Mouse (Mus musculus) testis, postnatal 14 days (tissue): ENCODE results near the gene Ripply3.

Source experiments
- DNase-seq: peaks from one replicate; pipeline ENCODE4 v3.0.0; 2021; ENCODE audit warnings: low spot score

The Ripply3 gene

GRCm38 (mm10) chr16:94360578-94361350 is 32.5 kb downstream of the Ripply3 start:
- DNase-seq: no peak

GRCm38 (mm10) chr16:94362174-94362873 is 34.1 kb downstream of the Ripply3 start:
- DNase-seq: no peak

DNA sequence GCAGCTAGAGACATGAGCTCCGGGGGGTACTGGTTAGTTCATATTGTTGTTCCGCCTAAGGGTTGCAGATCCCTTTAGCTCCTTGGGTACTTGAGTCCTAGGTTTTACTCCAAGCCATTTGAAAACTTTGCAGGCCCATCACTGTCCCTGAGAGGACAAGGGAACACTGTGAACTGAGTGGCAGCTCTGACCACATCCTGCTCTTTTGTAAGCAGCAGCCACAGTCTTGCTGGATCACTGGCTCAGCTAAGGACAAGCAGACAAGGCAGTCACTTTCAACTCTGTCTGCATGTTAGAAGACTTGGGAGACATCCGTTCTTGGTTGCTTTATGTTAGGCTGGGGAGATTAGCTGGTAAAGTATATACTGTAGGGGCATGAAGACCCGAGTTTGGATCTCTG is 35.6 kb downstream of the Ripply3 start:
- DNase-seq: no peak

DNA sequence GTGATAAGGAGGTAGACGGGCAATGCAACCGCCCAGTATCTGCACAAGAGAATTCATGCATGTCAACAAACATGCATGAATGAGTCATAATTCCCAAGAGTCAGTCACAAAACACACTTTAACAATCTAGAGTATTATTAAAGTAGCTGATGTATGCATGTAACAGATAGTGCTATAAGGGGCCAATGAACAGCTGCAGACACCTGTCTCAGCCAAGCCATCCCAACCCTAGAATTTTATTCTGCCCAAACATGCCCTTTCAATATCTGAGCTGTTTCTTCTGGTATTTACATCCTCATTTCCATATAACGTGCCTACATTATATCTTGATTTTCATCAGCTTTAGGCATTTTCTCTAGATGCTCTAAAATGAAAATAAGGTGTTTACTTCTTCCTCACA is 37.2 kb downstream of the Ripply3 start:
- DNase-seq: no peak

- no peak for DNase-seq
Measured at GRCm38 (mm10) chr16:94369596-94370172, 41.5 kb downstream of the Ripply3 start.

- DNase-seq: peak; percentile 96
Measured at GRCm38 (mm10) chr16:94370173-94370914, 42.1 kb downstream of the Ripply3 start, which contains the start of gene Ttc3. Ttc3 (plus strand) TSS chr16:94370618.

- DNase-seq: peak; percentile 81
Measured at GRCm38 (mm10) chr16:94370915-94371300, 42.7 kb downstream of the Ripply3 start.

GRCm38 (mm10) chr16:94371301-94371931 is 43.2 kb downstream of the Ripply3 start, which contains the start of gene Pigp:
Pigp (minus strand) TSS chr16:94371842.
- peak; percentile 37 for DNase-seq

DNA sequence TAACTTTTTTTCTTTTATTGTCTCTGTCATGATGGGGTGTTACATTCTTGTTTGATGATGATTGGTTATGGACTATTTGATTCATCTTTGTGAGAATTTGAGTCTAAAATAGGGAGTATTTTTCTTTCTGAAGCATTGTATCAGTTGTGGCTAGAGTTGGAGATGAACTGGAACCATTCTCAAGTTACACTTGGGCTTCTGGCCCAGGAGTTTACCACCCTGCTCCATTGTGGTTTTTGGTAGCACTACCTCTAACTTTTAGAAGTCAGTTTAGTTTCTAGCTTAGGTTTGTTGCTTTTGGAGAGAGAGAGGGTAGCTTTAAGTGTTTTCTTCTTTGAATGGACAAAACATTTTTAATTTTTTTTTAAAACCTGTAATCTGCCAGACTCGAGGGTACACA is 51.2 kb downstream of the Ripply3 start:
- DNase-seq: no peak

DNA sequence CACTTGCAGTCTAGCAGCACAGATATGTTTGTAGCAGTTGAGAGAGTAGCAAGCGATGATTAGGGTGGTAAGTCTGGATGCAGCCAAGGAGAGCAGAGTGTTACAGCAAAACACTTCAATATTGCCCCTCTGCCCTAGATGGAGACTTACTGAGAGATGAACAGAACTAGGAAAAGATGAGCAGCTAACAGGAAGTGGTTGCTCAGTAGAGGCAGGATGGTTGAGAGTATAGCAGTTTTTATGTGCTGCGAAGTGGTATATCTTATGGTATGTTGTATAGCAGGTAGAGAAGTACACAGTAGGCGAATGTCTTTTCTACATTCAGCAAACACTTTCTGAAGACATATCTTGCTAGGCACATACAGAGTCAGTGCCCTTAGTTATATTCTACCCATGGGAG is 55.1 kb downstream of the Ripply3 start:
- DNase-seq: no peak
